Mouse (Mus musculus) cerebellum, postnatal 36 days (tissue): ENCODE results near the gene Slc6a9.

Experiments
- DNase-seq, 2 experiments: peaks; one replicate each; pipeline ENCODE4 v3.0.0; 2021 to 2022; ENCODE audit warnings: mixed read lengths in 2 of 2

The Slc6a9 gene

GRCm38 (mm10) chr4:117841566-117841965 is 7.3 kb downstream of the Slc6a9 start:
- DNase-seq = no peak

GRCm38 (mm10) chr4:117843101-117843500 is 8.8 kb downstream of the Slc6a9 start:
- DNase-seq = no peak

DNA sequence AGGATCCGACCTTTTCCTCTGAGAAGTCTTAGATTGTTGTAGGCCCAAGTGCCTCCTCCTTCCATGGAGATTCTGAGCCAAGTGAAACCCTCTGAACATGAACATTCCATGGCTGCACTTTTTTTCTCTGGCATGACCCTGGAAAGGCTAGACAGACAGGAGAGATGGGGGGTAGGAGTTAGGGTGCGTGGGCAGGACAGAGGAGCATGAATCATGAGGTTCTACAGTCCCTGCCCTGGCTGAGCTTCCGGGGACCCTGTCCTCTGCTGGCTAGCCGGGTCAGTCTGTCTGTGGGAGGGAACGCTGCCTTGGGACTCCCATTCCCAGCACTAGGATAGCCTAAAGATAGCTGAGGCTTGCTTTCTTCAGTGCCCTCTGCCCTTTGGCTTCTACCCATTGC is 10.2 kb downstream of the Slc6a9 start:
- DNase-seq = no peak

- DNase-seq = no peak
These were observed 11.0 kb downstream of the Slc6a9 start for GRCm38 (mm10) chr4:117845316-117845715.

- no peak for DNase-seq
These were observed 12.0 kb downstream of the Slc6a9 start for GRCm38 (mm10) chr4:117846261-117846660.

DNA sequence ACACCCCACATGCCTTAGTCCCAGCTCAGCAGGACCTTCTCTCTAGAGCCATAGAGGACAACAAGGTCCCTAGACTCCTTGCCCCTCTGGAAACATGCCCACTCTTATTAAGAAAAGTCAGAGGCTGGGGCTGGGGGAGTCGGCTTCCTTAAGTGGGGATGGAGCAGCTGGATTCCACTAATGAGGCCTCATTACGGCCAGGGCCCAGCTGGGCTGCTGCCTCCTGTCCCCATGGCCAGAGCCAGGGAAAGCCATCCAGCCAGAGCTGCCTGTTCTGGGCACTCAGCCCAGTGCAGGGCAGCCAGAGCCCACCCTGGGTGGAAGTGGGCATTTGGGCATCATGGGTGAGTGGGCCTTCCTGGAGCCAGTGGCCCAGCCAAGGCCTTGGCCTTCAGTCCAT is 12.7 kb downstream of the Slc6a9 start:
- no peak for DNase-seq

DNA sequence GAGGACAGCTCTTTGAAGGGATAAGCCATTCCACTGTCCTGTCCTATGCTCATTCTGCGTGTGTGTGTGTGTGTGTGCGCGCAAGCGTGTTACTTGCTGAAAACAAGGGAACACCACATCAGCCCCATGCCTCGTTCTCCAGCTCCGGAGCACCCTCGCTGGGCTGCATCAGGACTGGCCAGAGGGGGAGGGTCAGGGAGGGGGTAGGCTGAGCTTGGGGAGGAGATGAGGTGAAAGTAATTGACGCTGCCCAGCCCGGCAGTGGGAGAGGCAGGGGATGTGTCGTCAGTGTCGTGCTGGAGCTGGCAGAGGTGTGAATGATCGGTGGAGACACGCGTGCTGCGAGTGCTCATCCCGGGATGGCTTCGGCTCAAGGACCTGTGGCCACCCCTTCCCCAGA is 14.8 kb downstream of the Slc6a9 start:
- DNase-seq = no peak

DNA sequence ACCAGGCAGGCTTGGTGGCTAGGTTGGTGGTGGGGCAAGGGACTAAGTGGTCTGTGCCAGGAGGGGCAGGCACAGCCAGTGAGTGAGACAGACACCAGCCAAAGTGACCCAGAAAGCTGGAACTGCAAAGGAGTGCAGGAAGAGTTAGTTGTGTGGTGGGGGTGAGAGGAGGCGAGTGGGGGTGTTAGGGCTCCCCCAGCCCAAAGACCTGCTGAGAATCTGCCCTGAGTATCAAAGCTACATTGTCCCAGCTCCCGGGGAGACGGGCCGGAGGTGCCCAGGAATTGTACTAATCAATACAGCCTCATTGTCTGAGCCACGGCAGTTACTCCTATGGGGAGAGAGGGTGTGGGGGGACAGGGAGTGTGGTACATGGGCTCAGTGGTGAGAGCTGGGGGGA is 15.2 kb downstream of the Slc6a9 start:
- DNase-seq = no peak

DNA sequence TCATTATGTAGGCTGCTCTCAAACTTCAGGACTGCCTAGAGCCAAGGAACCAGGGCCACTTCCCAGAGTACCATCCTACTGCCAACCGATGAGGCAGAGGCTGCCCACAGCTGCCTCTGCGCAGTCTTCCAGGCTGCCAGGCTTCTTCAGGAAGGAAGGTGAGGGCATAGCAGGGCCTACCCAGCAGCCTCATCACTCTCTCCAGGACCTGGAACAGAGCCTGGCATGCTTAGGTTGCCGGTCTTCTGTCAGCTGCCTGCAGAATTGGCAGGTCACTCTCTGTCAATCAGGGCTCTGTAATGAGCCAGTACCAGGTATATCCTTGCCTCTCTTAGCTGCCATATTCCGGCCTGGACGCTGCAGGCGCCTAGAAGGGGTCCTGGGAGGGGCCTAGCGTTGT is 15.9 kb downstream of the Slc6a9 start:
- DNase-seq = peak; percentile 34 to 38

DNA sequence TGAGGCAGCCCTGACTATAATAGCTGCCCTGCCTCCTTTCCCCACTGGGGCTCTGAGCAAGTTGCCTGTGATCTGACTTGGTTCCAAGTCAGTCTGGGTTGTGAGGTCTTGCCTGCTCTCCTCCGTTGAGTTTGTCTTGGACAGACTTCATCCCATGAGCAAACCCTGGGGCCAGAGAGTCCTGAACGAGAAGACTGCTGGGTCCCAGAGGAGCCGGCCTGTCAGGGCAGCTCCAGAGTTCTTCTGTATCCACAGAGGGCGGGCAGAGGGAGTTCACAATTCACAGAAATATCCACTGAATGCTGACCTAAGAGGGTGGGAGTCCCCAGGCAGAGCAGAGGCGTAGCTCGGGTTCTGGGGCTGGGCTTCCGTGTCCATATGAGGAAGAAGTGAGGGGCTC is 16.6 kb downstream of the Slc6a9 start:
- no peak for DNase-seq

GRCm38 (mm10) chr4:117852152-117852868 is 18.0 kb downstream of the Slc6a9 start:
- no peak for DNase-seq

GRCm38 (mm10) chr4:117855146-117855545 is 20.8 kb downstream of the Slc6a9 start:
- no peak for DNase-seq

DNA sequence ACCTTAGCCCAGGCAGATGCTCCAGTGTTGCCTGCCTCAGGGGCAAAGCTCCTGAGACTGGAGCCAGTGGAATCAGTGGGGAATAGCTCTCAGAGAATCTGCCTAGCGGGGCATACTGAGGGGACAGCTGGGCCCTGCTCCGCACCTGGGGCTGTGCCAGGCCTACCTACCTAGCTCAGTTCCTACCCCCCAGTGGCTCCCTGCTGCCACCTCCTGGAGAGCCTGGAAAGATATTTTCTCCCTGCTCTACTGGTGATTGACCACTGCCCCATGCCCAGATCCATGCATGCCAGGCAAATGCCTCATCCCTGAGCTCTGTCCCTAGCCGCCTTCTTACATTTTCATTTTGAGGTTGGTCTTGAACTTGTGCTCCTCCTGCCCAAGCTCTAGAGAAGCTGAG is 24.5 kb downstream of the Slc6a9 start:
- DNase-seq = peak; percentile 46 to 70

GRCm38 (mm10) chr4:117860570-117860969 is 26.3 kb downstream of the Slc6a9 start:
- DNase-seq = no peak

DNA sequence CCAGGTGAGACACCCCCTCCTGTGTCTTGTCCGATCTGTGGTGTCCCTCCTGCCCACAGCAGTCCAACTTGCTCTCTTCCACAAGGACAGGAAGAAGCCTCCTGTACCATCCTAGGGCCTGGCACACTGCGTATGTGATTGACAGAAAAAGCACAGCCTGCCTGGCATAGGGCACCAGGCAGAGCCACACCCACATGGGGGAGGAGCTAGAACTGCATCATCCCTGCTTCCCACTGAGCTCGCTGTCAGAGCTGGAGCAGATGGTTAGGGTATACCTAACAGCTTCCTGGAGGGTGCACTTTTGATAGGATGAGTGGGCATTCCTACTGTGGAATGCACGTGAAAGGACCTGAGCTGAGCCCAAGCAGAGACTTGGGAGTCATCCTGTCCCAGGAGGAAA is 28.5 kb downstream of the Slc6a9 start:
- no peak for DNase-seq

GRCm38 (mm10) chr4:117866083-117866482 is 31.8 kb downstream of the Slc6a9 start:
- DNase-seq = peak in 1 of 2 experiments; percentile 44

DNA sequence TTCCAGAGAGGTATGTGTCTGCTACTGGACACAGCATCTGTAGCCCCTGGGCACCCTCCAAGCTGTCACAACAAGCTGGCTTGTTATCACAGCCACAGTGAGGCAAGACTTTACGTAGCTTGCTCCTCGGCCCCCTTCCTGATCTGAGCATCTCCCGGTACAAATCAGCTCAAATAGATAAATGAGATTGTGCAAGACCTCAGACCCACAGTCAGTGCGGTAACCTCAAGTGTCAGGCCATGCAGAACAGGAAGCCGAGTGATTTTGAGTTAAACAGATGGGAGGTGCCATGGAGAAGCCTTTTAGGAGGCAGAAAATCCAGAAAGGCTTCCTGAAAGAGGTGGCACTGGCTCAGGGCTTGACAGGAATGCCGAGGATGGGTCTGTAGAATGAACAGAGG is 32.7 kb downstream of the Slc6a9 start:
- no peak for DNase-seq

DNA sequence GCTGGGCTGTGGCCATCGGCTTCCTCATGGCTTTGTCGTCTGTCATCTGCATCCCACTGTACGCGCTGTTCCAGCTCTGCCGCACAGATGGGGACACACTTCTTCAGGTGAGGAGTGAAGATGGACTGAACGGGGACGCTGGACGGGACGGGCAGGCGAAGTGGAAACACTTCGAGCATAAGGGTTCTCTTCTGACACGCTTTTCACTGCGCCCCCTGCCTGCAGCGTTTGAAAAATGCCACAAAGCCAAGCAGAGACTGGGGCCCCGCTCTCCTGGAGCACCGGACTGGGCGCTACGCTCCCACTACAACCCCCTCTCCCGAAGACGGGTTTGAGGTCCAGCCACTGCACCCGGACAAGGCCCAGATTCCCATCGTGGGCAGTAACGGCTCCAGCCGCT is 33.5 kb downstream of the Slc6a9 start:
- DNase-seq = peak; percentile 55 to 59

DNA sequence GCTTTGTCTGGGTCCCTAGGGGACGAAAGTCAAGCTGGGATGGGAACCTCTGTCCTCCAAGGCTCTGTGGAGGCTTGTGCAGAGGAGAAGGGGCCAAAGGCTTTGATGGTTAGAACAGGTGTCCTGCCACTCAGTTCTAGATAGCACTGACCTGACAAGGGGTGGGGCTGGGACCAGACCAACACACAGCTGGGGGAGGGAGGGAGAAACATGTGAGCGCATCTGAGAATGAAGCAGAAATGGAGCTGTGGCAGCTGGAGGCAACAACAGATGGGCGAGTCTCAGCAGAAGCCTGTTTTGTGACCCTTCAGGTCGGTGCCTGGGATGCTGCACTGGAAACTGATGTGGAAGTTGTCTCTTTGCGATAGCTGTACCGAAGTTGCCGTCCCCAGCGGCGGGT is 35.0 kb downstream of the Slc6a9 start:
- no peak for DNase-seq

GRCm38 (mm10) chr4:117870437-117870836 is 36.1 kb downstream of the Slc6a9 start:
- DNase-seq = no peak

DNA sequence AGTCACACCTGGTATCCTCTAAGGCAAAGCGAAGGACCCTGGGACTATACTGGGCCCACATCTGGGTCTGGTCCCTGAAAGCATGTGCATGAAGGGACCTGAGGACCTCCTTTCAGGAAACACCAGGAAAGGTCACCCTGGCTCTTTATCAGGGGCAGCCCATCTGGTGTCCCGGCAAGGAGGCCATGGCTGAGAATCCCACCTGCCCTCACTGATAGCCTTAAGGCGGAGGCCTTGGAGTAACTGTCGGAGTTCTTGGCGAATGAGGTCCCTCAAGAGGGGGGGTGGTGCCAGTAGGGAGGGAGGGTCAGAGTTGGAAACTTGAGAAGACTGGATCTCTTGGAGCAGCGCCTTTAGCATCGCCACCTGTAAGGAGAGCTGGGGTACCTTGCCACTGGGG is 37.5 kb downstream of the Slc6a9 start:
- no peak for DNase-seq

DNA sequence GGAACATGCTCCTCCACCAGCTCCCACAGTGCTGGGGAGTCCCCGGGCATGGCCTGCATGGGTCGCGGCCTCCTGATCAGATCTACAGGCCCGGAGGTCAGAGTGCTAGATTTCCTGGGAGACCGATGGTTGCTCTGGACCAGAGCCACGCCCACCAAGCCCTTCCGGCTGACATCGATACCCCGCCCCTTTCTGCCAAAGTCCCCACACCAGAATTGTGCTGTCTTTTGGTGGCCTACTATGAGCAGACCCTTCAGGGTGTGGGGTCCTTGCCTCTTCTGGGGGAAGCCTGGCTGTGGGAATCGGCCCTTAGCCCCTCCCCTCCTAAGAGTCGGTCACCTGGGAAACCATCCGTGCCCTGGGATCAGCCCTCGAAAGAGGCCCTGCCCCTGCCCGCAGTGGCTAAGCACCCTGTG is 38.2 kb downstream of the Slc6a9 start, which contains the start of gene Ccdc24:
Gene Ccdc24, minus strand, starts transcription at position 87 of the 416 bp plus-strand sequence.
- no peak for DNase-seq

- no peak for DNase-seq
These were observed 39.3 kb downstream of the Slc6a9 start for GRCm38 (mm10) chr4:117873615-117874014.

DNA sequence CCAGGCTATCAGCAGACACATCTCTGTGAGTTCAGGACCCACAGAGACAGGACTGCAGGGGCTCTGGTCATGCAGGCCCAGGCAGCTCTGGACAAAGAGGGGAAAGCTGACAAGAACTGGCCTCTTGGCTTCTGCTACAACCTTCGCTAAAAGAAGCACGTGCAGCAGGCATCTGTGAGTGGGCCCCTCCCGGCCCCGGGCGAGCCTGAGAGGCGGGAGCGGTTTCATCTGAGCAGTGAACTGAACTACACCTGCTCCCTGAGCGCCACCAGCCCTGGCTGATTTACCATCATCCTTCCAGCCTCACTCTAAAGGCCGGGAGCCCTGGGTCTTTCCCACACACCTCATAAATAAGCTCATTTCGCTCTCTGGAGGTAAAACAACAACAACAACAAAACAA is 44.0 kb downstream of the Slc6a9 start:
- no peak for DNase-seq

DNA sequence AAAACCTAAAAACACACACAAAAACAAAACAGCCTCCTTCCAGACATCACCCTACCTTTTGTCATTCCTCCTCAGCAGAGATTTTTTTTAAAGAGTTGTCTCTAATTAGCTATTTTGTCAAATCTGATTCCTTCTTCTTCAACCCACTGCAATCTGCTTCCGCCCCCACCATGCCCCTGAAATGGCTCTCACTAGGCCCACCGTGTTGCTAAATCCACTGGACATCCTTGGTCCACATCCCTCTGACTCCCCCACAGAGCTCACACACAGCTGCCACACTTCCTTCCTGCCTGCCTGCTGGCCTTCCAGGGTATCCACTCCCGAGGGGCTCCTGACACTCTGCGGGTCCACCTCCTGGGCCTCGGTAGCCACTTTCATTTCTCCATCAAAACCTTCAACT is 44.4 kb downstream of the Slc6a9 start:
- no peak for DNase-seq
